Mouse (Mus musculus): ENCODE results near the gene Gipr. TPM values are rescaled to one million over a fixed set of nuclear protein-coding genes. Genes with fewer than 3 reads are reported as not detected.
A peak's percentile ranks its signal among the peaks of the same experiment; 100 is the strongest.

Gipr gene
- polyA plus RNA-seq, 1 experiment from 2014 or later, result not detected

GRCm38 (mm10) chr7:19136168-19136567, 29.8 kb downstream of the Gipr start:
- H3K27ac ChIP-seq (replicated peaks; ENCODE audit: low read depth, low read length), result no peak overlapping the region
- DNase-seq (ENCODE audit: low spot score), result no peak
- ATAC-seq (ENCODE audit: insufficient number of reproducible peaks, low FRiP score, low TSS enrichment, low read depth), result no peak
- H3K9me3 ChIP-seq (ENCODE audit: control insufficient read depth, low read length), result no peaks in the 10 kb centered on the region
- WGBS, result 94% methylated on average over 13 of the region's 13 CpGs
- no peaks in the 10 kb centered on the region for H3K4me1 ChIP-seq (ENCODE audit: control insufficient read depth, insufficient read depth, low read length)
- H3K9ac ChIP-seq (ENCODE audit: low read length), result no peak overlapping the region
- H3K4me3 ChIP-seq (ENCODE audit: low read depth, low read length), result no peak overlapping the region
- H3K4me2 ChIP-seq (ENCODE audit: low read depth, severe bottlenecking), result no peak overlapping the region
- no peaks in the 10 kb centered on the region for H3K27me3 ChIP-seq (ENCODE audit: control insufficient read depth, insufficient read depth, low read length)
- H3K36me3 ChIP-seq (ENCODE audit: control insufficient read depth, insufficient read depth, low read length), result peaks cover 10% of the 10 kb centered on the region

- Histone ChIP-seq H3K36me3 (ENCODE audit: control insufficient read depth, insufficient read depth, low read length) (peaks cover 7% of the 10 kb centered on the region; the same call in 1 of the 2 replicates), H3K27ac (replicated peaks; ENCODE audit: low read depth, low read length) (peak overlapping the region; percentile 31), H3K9me3 (ENCODE audit: control insufficient read depth, low read length) (no peaks in the 10 kb centered on the region), H3K4me1 (ENCODE audit: control insufficient read depth, insufficient read depth, low read length) (no peaks in the 10 kb centered on the region), H3K4me3 (ENCODE audit: low read depth, low read length) (peak overlapping the region; percentile 17), H3K9ac (ENCODE audit: low read length) (peak overlapping the region; percentile 1; the same call in 1 of the 2 replicates), H3K4me2 (ENCODE audit: low read depth, severe bottlenecking) (peak overlapping the region; percentile 45), H3K27me3 (ENCODE audit: control insufficient read depth, insufficient read depth, low read length) (no peaks in the 10 kb centered on the region)
- ATAC-seq (ENCODE audit: insufficient number of reproducible peaks, low FRiP score, low TSS enrichment, low read depth), result peak; percentile 98
- DNase-seq (ENCODE audit: low spot score), result peak; percentile 97
- WGBS, result under 1% methylated on average over 39 of the region's 39 CpGs
These were observed 34.5 kb downstream of the Gipr start for GRCm38 (mm10) chr7:19131324-19131848.

GRCm38 (mm10) chr7:19130657-19131056, 35.3 kb downstream of the Gipr start:
- no peaks in the 10 kb centered on the region for H3K4me1 ChIP-seq (ENCODE audit: control insufficient read depth, insufficient read depth, low read length)
- DNase-seq (ENCODE audit: low spot score), result no peak
- H3K4me3 ChIP-seq (ENCODE audit: low read depth, low read length), result peak overlapping the region; percentile 17
- no peaks in the 10 kb centered on the region for H3K27me3 ChIP-seq (ENCODE audit: control insufficient read depth, insufficient read depth, low read length)
- no peak for ATAC-seq (ENCODE audit: insufficient number of reproducible peaks, low FRiP score, low TSS enrichment, low read depth)
- H3K4me2 ChIP-seq (ENCODE audit: low read depth, severe bottlenecking), result peak overlapping the region; percentile 45; the same call in 1 of the 2 replicates
- H3K36me3 ChIP-seq (ENCODE audit: control insufficient read depth, insufficient read depth, low read length), result peaks cover under 1% of the 10 kb centered on the region; the same call in 1 of the 2 replicates
- H3K9ac ChIP-seq (ENCODE audit: low read length), result peak overlapping the region; percentile 1; the same call in 1 of the 2 replicates
- 30% methylated on average over 4 of the region's 4 CpGs for WGBS
- no peaks in the 10 kb centered on the region for H3K9me3 ChIP-seq (ENCODE audit: control insufficient read depth, low read length)
- H3K27ac ChIP-seq (replicated peaks; ENCODE audit: low read depth, low read length), result peak overlapping the region; percentile 31

- no peak for ATAC-seq (ENCODE audit: insufficient number of reproducible peaks, low FRiP score, low TSS enrichment, low read depth)
- Histone ChIP-seq H3K9me3 (ENCODE audit: control insufficient read depth, low read length) (no peaks in the 10 kb centered on the region), H3K27ac (replicated peaks; ENCODE audit: low read depth, low read length) (no peak overlapping the region), H3K4me3 (ENCODE audit: low read depth, low read length) (no peak overlapping the region), H3K9ac (ENCODE audit: low read length) (no peak overlapping the region), H3K27me3 (ENCODE audit: control insufficient read depth, insufficient read depth, low read length) (no peaks in the 10 kb centered on the region), H3K4me2 (ENCODE audit: low read depth, severe bottlenecking) (no peak overlapping the region), H3K4me1 (ENCODE audit: control insufficient read depth, insufficient read depth, low read length) (no peaks in the 10 kb centered on the region), H3K36me3 (ENCODE audit: control insufficient read depth, insufficient read depth, low read length) (peaks cover 2% of the 10 kb centered on the region; the same call in 1 of the 2 replicates)
- 97% methylated on average over 5 of the region's 5 CpGs for WGBS
- no peak for DNase-seq (ENCODE audit: low spot score)
These were observed 36.5 kb downstream of the Gipr start for GRCm38 (mm10) chr7:19129396-19129795.

GRCm38 (mm10) chr7:19127744-19128143, 38.2 kb downstream of the Gipr start:
- H3K9me3 ChIP-seq (ENCODE audit: control insufficient read depth, low read length), result no peaks in the 10 kb centered on the region
- ATAC-seq (ENCODE audit: insufficient number of reproducible peaks, low FRiP score, low TSS enrichment, low read depth), result no peak
- 82% methylated on average over 5 of the region's 5 CpGs for WGBS
- H3K4me3 ChIP-seq (ENCODE audit: low read depth, low read length), result no peak overlapping the region
- H3K4me1 ChIP-seq (ENCODE audit: control insufficient read depth, insufficient read depth, low read length), result no peaks in the 10 kb centered on the region
- no peak overlapping the region for H3K9ac ChIP-seq (ENCODE audit: low read length)
- H3K27ac ChIP-seq (replicated peaks; ENCODE audit: low read depth, low read length), result no peak overlapping the region
- H3K36me3 ChIP-seq (ENCODE audit: control insufficient read depth, insufficient read depth, low read length), result peaks cover 2% of the 10 kb centered on the region; the same call in 1 of the 2 replicates
- no peak for DNase-seq (ENCODE audit: low spot score)
- no peaks in the 10 kb centered on the region for H3K27me3 ChIP-seq (ENCODE audit: control insufficient read depth, insufficient read depth, low read length)
- H3K4me2 ChIP-seq (ENCODE audit: low read depth, severe bottlenecking), result no peak overlapping the region

- 88% methylated on average over 6 of the region's 6 CpGs for WGBS
- no peak for ATAC-seq (ENCODE audit: insufficient number of reproducible peaks, low FRiP score, low TSS enrichment, low read depth)
- DNase-seq (ENCODE audit: low spot score), result no peak
- Histone ChIP-seq H3K27me3 (ENCODE audit: control insufficient read depth, insufficient read depth, low read length) (no peaks in the 10 kb centered on the region), H3K36me3 (ENCODE audit: control insufficient read depth, insufficient read depth, low read length) (peaks cover 2% of the 10 kb centered on the region; the same call in 1 of the 2 replicates), H3K27ac (replicated peaks; ENCODE audit: low read depth, low read length) (no peak overlapping the region), H3K4me2 (ENCODE audit: low read depth, severe bottlenecking) (no peak overlapping the region), H3K9ac (ENCODE audit: low read length) (no peak overlapping the region), H3K4me1 (ENCODE audit: control insufficient read depth, insufficient read depth, low read length) (peaks cover 6% of the 10 kb centered on the region; the same call in 1 of the 2 replicates), H3K4me3 (ENCODE audit: low read depth, low read length) (no peak overlapping the region), H3K9me3 (ENCODE audit: control insufficient read depth, low read length) (no peaks in the 10 kb centered on the region)
These were observed 41.2 kb downstream of the Gipr start for GRCm38 (mm10) chr7:19124713-19125112.

- Histone ChIP-seq H3K36me3 (ENCODE audit: control insufficient read depth, insufficient read depth, low read length) (peaks cover 2% of the 10 kb centered on the region; the same call in 1 of the 2 replicates), H3K9me3 (ENCODE audit: control insufficient read depth, low read length) (peaks cover 4% of the 10 kb centered on the region; the same call in 1 of the 2 replicates), H3K4me2 (ENCODE audit: low read depth, severe bottlenecking) (no peak overlapping the region), H3K27ac (replicated peaks; ENCODE audit: low read depth, low read length) (no peak overlapping the region), H3K4me3 (ENCODE audit: low read depth, low read length) (no peak overlapping the region), H3K4me1 (ENCODE audit: control insufficient read depth, insufficient read depth, low read length) (peaks cover 6% of the 10 kb centered on the region; the same call in 1 of the 2 replicates), H3K9ac (ENCODE audit: low read length) (no peak overlapping the region), H3K27me3 (ENCODE audit: control insufficient read depth, insufficient read depth, low read length) (no peaks in the 10 kb centered on the region)
- 95% methylated on average over 4 of the region's 4 CpGs for WGBS
- no peak for ATAC-seq (ENCODE audit: insufficient number of reproducible peaks, low FRiP score, low TSS enrichment, low read depth)
- DNase-seq (ENCODE audit: low spot score), result no peak
These were observed 44.2 kb downstream of the Gipr start for GRCm38 (mm10) chr7:19121686-19122085.

GRCm38 (mm10) chr7:19119631-19120429, 46.1 kb downstream of the Gipr start, which contains the start of gene Fbxo46:
TSS of gene Fbxo46 (plus strand) at chr7:19119859.
- peaks cover 6% of the 10 kb centered on the region; the same call in 1 of the 2 replicates for H3K4me1 ChIP-seq (ENCODE audit: control insufficient read depth, insufficient read depth, low read length)
- H3K36me3 ChIP-seq (ENCODE audit: control insufficient read depth, insufficient read depth, low read length), result peaks cover 2% of the 10 kb centered on the region; the same call in 1 of the 2 replicates
- H3K27me3 ChIP-seq (ENCODE audit: control insufficient read depth, insufficient read depth, low read length), result no peaks in the 10 kb centered on the region
- WGBS, result 2% methylated on average over 34 of the region's 34 CpGs
- ATAC-seq (ENCODE audit: insufficient number of reproducible peaks, low FRiP score, low TSS enrichment, low read depth), result peak; percentile 89
- peak within 1 kb of the TSS; percentile 45 for H3K9ac ChIP-seq (ENCODE audit: low read length)
- peak; percentile 93 for DNase-seq (ENCODE audit: low spot score)
- no peak within 1 kb of the TSS for H3K27ac ChIP-seq (replicated peaks; ENCODE audit: low read depth, low read length)
- peak within 1 kb of the TSS; percentile 63 for H3K4me2 ChIP-seq (ENCODE audit: low read depth, severe bottlenecking)
- H3K4me3 ChIP-seq (ENCODE audit: low read depth, low read length), result peak within 1 kb of the TSS; percentile 43
- peaks cover 4% of the 10 kb centered on the region; the same call in 1 of the 2 replicates for H3K9me3 ChIP-seq (ENCODE audit: control insufficient read depth, low read length)

Data from limb, embryonic 11.5 days (tissue).